Mouse (Mus musculus) intestine, embryonic 15.5 days (tissue): Measurements from ENCODE around the gene Acss1. TPM values are rescaled to one million over a fixed set of nuclear protein-coding genes. Genes with fewer than 3 reads are reported as not detected.

Experiments used
- ATAC-seq: fragments of 200-750 bp; cut with Nextera tagmentation; 2 replicates; pipeline ENCODE4 v1.8.0; 2017; ENCODE audit warnings: moderate TSS enrichment, moderate library complexity
- H3K27ac ChIP-seq: fragments of 300-500 bp; sonication (generic); 2 replicates; pipeline ENCODE4 v1.5.1; 2015; ENCODE audit warnings: mild to moderate bottlenecking, inconsistent platforms
- H3K27me3 ChIP-seq: fragments of 300-500 bp; sonication (generic); replicated peaks from 2 replicates; pipeline ENCODE4 v1.6.1; 2015; ENCODE audit warnings: inconsistent platforms
- H3K36me3 ChIP-seq: fragments of 300-500 bp; sonication (generic); 2 replicates; pipeline ENCODE4 v1.6.1; 2015; ENCODE audit warnings: inconsistent platforms
- H3K4me1 ChIP-seq: fragments of 300-500 bp; sonication (generic); replicated peaks from 2 replicates; pipeline ENCODE4 v1.6.1; 2015; ENCODE audit warnings: inconsistent platforms
- H3K4me2 ChIP-seq: fragments of 300-500 bp; sonication (generic); replicated peaks from 2 replicates; pipeline ENCODE4 v1.6.1; 2015; ENCODE audit warnings: mild to moderate bottlenecking, inconsistent platforms
- H3K4me3 ChIP-seq: fragments of 300-500 bp; sonication (generic); replicated peaks from 2 replicates; pipeline ENCODE4 v1.5.1; 2015; ENCODE audit warnings: inconsistent platforms
- H3K9ac ChIP-seq: fragments of 300-500 bp; sonication (generic); 2 replicates; pipeline ENCODE4 v1.6.1; 2015; ENCODE audit warnings: inconsistent platforms
- H3K9me3 ChIP-seq: fragments of 300-500 bp; sonication (generic); 2 replicates; pipeline ENCODE4 v1.6.1; 2016; ENCODE audit warnings: inconsistent platforms
- WGBS: fragments of 180-500 bp; shearing (Covaris S2); methylation state at CpG from one replicate; pipeline ENCODE4 v1.1.7; 2015; 5-methylcytosine and 5-hydroxymethylcytosine counted together
- polyA plus RNA-seq: library from polyadenylated mRNA; unstranded; fragments of >200 nt; fragmentation: Nextera tagmentation; extraction: Ambion mirVana; gene quantifications from 2 replicates; pipeline ENCODE4 v1.2.1, GENCODE M21; 2015

Gene Acss1
- polyA plus RNA-seq, 1 experiment from 2014 or later = 20.4 TPM

DNA sequence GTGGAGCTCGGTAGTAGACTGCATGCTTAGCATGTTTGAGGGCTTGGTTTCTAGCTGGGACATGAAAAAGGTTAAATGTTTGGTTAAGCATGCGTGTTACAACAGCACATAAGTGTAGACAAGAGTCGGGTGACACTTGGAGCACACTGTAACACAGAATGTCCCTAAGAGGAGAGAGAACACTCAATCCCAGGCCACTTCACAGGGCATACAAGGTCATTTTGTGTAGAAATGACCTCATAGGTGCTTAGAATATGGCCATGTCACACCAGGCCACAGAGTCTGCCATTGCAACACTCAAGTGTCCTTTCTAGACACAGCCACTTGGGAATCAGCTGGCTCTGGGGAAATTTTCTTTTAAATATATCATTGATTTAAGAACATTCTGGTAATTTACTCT, 44.3 kb downstream of the Acss1 start:
- 85% methylated on average over 3 of the region's 3 CpGs for WGBS
- Histone ChIP-seq H3K36me3 (no peaks in the 10 kb centered on the region), H3K4me3 (no peak overlapping the region), H3K4me2 (no peak overlapping the region), H3K27me3 (no peaks in the 10 kb centered on the region), H3K27ac (no peak overlapping the region), H3K9ac (no peak overlapping the region), H3K9me3 (no peaks in the 10 kb centered on the region), H3K4me1 (no peaks in the 10 kb centered on the region)
- ATAC-seq = no peak

DNA sequence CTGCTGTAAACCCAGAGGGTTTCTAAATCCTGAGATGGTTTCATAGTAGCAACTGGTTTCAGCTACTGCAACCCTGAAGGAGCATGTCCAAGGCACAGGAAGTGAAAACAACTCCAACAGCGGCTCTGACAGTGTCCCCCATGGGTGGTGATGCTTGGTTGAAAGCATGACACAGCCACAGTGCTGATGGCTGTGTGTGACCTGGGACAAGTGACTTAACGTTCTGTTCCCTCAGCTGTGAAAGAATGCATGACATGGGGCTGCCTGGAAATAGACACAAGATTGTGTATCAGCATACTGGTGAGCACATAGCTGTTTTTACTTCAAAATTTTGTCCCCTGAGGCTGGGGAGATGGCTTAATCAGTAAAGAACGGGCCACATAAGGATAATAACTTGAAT, 46.6 kb downstream of the Acss1 start:
- H3K4me3 ChIP-seq = no peak overlapping the region
- 64% methylated on average over 3 of the region's 3 CpGs for WGBS
- no peak overlapping the region for H3K27ac ChIP-seq
- no peaks in the 10 kb centered on the region for H3K36me3 ChIP-seq
- H3K4me2 ChIP-seq = no peak overlapping the region
- H3K4me1 ChIP-seq = no peaks in the 10 kb centered on the region
- ATAC-seq = no peak
- H3K9me3 ChIP-seq = no peaks in the 10 kb centered on the region
- no peaks in the 10 kb centered on the region for H3K27me3 ChIP-seq
- no peak overlapping the region for H3K9ac ChIP-seq

DNA sequence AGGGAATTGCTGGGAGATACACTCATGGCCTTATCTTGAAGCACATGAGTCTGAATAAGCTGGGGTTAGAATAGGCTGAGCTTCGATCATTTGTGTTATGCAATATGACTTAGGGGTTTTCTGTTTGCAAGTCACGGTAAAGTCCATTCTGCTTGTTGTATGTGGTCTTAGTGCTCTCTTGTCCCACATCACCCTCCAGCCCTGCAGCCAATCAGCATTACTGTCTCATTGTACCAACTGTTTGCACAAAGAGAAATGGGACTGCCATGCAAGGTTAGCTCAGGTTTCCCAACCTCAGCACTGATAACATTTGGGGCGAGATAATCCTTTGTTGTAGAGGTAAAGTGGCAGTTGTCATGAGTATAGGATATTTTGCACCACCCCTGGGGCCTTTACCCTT, 58.2 kb downstream of the Acss1 start:
- no peaks in the 10 kb centered on the region for H3K9me3 ChIP-seq
- no peak overlapping the region for H3K27ac ChIP-seq
- no peaks in the 10 kb centered on the region for H3K27me3 ChIP-seq
- H3K4me2 ChIP-seq = no peak overlapping the region
- H3K4me1 ChIP-seq = 0 out of 2 replicates have a peak, but pooled peaks cover 8% of the 10 kb centered on the region
- no peak overlapping the region for H3K9ac ChIP-seq
- WGBS = 71% methylated on average over 3 of the region's 3 CpGs
- no peaks in the 10 kb centered on the region for H3K36me3 ChIP-seq
- no peak for ATAC-seq
- H3K4me3 ChIP-seq = no peak overlapping the region

DNA sequence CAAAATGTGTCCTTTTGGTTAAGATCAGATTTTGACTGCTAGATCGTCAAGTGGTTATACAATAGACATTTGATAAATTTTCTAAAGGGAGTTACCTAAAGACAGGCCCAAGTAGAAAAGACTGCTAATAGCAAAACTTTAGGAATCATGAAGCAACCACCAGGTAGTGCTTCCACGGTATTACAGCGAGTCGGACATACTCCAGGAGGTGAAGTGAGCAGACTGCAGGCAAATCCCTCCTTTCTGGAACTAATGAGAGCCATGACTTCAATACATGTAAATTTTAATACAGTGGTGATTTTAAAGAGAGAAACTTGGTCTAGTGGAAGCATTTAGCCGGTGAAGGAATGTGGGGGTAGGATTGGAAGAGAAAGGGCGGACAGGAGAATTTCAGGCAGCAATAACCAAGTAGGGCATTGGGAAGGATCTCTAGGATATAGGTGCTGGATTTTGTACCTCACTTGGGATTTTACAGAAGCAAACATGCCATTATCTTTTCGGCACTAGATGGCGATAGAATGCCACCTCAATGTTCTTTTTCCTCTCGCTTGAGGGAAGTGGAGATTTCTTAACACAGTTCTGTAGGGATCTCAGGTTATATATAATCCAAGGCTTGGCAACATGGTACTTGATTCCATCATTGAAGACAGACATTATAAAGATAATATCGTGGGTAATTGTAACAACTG, 59.3 kb downstream of the Acss1 start:
- no peaks in the 10 kb centered on the region for H3K27me3 ChIP-seq
- peak overlapping the region; percentile 27; the same call in 1 of the 2 replicates for H3K27ac ChIP-seq
- WGBS = 2% methylated on average over 10 of the region's 10 CpGs
- H3K4me2 ChIP-seq = peak overlapping the region; percentile 79
- H3K36me3 ChIP-seq = no peaks in the 10 kb centered on the region
- H3K4me1 ChIP-seq = 0 out of 2 replicates have a peak, but pooled peaks cover 8% of the 10 kb centered on the region
- peak overlapping the region; percentile 74 for H3K9ac ChIP-seq
- peak; percentile 72 for ATAC-seq
- H3K4me3 ChIP-seq = peak overlapping the region; percentile 93
- H3K9me3 ChIP-seq = no peaks in the 10 kb centered on the region

DNA sequence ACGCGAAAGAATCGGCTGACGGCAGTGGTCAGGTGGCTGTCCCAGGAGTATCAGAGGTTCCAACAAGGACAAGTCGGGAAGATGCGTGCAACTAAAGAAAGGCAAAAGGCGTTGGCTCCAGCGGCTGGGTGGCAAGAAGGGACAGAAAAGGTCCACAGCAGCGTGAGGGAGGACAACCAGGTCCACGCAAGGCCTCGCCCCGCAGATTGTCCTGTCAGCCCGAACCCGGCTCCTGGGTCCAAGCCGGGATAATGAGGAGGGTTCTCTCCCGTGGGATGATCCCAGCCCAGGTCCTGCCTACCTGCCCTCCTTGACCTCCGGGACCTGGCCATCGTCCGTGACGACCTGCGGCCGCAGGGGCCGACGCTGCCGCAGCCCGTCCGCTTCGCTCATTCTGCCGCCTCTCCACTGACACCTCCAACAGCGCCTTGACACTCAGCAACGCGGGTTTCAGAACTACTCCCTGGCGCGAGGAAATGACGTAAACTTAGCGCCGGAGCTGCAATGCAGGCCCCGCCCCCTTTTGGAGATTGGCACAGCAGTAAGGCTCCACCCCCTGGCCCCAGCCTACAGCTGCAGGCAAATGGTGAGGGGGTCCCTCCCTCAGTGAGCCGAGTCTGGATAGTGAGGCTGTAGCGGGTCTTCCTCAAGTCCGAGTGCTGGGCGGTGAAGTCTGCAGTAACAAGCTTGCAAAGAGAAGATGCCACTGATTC, 60.1 kb downstream of the Acss1 start, which contains the start of gene Apmap:
Gene Apmap (minus strand): TSS at position 481 of the 713 bp plus-strand sequence.
- under 1% methylated on average over 42 of the region's 42 CpGs for WGBS
- Histone ChIP-seq H3K27me3 (no peaks in the 10 kb centered on the region), H3K9ac (peak within 1 kb of the TSS; percentile 74), H3K9me3 (no peaks in the 10 kb centered on the region), H3K36me3 (no peaks in the 10 kb centered on the region), H3K4me1 (0 out of 2 replicates have a peak, but pooled peaks cover 8% of the 10 kb centered on the region), H3K4me3 (peak within 1 kb of the TSS; percentile 93), H3K27ac (peak within 1 kb of the TSS; percentile 27; the same call in 1 of the 2 replicates), H3K4me2 (peak within 1 kb of the TSS; percentile 79)
- peak; percentile 97 for ATAC-seq

DNA sequence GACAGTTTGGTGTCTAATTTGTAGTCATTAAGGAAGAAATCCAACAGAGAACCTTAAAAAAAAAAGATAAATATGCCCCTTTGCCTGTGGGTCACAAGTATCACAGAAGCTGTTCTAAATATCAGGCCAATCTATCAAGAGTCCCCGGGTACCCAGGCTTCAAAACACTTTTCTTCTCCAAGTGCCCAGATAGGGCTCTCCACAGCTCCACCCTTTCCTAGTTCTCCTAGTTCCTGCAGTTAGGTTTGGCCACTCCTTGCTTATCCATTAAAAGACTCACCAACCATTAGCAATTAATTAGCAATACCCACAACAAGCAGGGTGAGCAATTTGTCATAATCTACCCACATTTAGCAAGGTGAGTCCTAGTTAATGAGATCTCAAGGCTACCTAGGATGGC, 61.2 kb downstream of the Acss1 start:
- peak overlapping the region; percentile 79; the same call in 1 of the 2 replicates for H3K4me2 ChIP-seq
- WGBS = 47% methylated on average over 1 of the region's 1 CpGs
- no peak overlapping the region for H3K9ac ChIP-seq
- no peaks in the 10 kb centered on the region for H3K9me3 ChIP-seq
- H3K27me3 ChIP-seq = no peaks in the 10 kb centered on the region
- H3K27ac ChIP-seq = no peak overlapping the region
- no peak overlapping the region for H3K4me3 ChIP-seq
- ATAC-seq = no peak
- H3K36me3 ChIP-seq = no peaks in the 10 kb centered on the region
- H3K4me1 ChIP-seq = 0 out of 2 replicates have a peak, but pooled peaks cover 8% of the 10 kb centered on the region

DNA sequence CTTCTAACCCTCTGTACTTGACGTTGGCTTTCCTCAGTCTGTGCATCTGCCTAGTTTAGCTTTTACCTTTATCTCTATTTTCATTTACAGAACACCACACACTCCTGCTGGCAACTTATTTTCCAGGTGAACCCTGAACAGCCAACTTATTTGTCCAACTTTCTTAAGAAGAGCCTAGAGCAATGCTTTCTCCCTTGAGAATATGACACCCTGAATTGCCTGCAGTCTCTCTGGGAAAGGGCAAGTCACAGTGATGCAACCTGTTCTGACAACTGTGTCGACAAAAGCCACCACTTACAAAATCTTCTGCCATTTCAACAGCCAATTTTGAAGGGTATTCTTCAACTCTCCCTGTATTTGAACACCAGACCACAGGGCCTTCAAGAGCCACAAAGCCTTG, 63.5 kb downstream of the Acss1 start:
- Histone ChIP-seq H3K4me2 (no peak overlapping the region), H3K27me3 (no peaks in the 10 kb centered on the region), H3K36me3 (no peaks in the 10 kb centered on the region), H3K4me3 (no peak overlapping the region), H3K9ac (no peak overlapping the region), H3K27ac (no peak overlapping the region), H3K4me1 (0 out of 2 replicates have a peak, but pooled peaks cover 8% of the 10 kb centered on the region), H3K9me3 (no peaks in the 10 kb centered on the region)
- WGBS = 75% methylated on average over 2 of the region's 2 CpGs
- no peak for ATAC-seq

DNA sequence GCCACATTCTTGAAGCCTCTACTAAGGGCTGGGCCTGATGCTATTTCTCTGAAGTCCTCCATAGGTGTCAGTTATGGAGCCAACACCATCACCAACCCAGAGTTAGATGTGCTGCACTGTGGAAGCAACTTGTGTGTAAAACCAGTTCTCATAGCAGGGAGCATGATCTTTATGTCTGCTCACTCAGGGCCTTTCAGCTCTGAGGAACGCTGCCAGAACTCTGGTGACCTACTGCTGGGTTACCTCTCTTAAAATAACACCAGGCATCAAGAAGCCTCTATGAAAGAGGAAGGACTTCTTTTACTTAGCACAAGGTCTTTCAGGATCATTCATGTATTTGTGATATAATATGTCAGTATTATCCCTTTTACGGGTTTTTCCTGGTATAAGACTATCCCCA, 66.1 kb downstream of the Acss1 start:
- no peak for ATAC-seq

DNA sequence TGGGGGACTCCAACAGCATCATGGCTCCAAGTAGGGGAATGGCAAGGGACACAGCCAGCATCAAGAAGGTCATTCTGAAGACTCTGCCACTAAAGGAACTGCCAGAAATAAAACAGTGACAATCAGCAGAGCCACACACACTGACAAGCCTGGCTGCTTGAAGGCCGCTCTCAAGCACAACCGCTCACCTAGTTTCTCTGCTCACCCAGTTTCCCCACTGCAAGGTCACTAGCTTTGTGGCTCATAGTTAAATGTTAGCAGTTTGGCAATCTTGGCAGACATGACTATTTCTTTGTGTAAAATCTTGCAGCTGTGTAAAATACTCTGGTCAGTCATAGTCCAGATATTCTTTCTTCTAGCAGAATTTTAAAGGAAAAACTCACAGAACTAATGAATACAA, 68.0 kb downstream of the Acss1 start:
- no peaks in the 10 kb centered on the region for H3K9me3 ChIP-seq
- no peak overlapping the region for H3K4me3 ChIP-seq
- 87% methylated on average over 2 of the region's 2 CpGs for WGBS
- H3K4me2 ChIP-seq = no peak overlapping the region
- no peak for ATAC-seq
- no peak overlapping the region for H3K27ac ChIP-seq
- H3K27me3 ChIP-seq = no peaks in the 10 kb centered on the region
- no peaks in the 10 kb centered on the region for H3K36me3 ChIP-seq
- no peak overlapping the region for H3K9ac ChIP-seq
- H3K4me1 ChIP-seq = no peaks in the 10 kb centered on the region

More for the DNA sequence above, 66.1 kb downstream of the Acss1 start:
- 0 out of 2 replicates have a peak, but pooled peaks cover 1% of the 10 kb centered on the region for H3K4me1 ChIP-seq
- H3K9me3 ChIP-seq = no peaks in the 10 kb centered on the region
- no peak overlapping the region for H3K9ac ChIP-seq
- H3K36me3 ChIP-seq = no peaks in the 10 kb centered on the region
- H3K4me2 ChIP-seq = no peak overlapping the region
- no peak overlapping the region for H3K27ac ChIP-seq
- no peak overlapping the region for H3K4me3 ChIP-seq
- WGBS = 93% methylated on average over 2 of the region's 2 CpGs
- H3K27me3 ChIP-seq = no peaks in the 10 kb centered on the region

DNA sequence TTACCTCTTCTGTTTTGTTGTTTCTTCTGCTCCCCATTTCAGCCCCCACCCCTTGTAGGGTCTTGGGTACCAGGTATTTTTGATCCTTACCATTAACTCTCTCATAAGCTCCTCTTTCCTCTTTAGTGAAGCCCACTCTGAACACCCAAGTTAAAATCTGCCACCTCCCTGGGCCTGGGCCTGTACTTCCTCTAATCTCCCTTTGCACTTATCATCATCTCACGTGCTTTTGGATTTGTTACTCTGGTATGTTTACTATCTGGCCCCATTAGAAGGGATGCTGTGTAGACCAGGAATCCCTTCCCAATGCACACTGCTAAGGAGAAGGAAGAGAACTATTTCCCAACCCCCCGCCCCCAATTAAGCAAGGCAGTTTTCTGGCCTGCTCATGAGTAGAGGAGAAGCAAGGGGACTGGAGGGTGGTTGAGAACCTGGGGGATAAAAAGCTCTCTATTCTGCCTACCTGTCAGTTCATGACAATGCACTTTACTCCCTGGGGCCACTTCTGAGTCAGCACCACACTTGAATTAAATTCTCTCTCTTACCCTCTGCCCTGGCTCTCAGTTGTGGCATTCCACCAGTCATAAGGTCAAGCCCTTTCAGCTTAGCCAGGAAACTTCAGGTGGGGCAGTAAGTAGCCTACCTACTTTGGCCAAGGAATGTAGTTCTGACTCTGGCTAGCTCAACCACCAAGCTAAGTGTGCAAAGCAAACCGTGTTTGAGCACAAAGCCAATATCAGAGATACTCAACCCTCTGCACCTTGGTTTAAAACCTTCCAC, 72.7 kb downstream of the Acss1 start:
- no peaks in the 10 kb centered on the region for H3K27me3 ChIP-seq
- no peak overlapping the region for H3K4me3 ChIP-seq
- no peak overlapping the region for H3K4me2 ChIP-seq
- H3K9me3 ChIP-seq = no peaks in the 10 kb centered on the region
- H3K9ac ChIP-seq = no peak overlapping the region
- WGBS = 85% methylated on average over 3 of the region's 3 CpGs
- H3K27ac ChIP-seq = no peak overlapping the region
- ATAC-seq = no peak
- no peaks in the 10 kb centered on the region for H3K4me1 ChIP-seq
- no peaks in the 10 kb centered on the region for H3K36me3 ChIP-seq

DNA sequence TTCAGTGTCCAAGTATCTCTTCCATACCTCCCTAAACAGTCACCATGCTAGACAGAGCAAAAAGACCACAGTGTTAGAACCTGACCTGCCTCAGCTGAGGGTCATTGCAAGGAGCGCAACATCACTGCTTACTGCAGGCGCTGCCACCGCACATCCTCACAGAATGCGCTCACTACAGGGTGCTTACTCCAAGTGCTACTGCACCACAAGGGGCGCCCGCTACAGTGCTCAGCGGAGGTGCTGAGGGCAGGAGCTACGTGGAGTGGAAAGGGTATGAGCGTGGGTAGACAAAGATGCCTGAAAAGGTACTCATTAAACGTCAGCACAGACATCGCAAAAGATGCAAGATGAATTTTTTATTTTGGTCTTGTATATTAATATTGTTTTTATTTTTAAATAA, 79.2 kb downstream of the Acss1 start:
- Histone ChIP-seq H3K4me3 (no peak overlapping the region), H3K4me2 (no peak overlapping the region), H3K27ac (no peak overlapping the region), H3K36me3 (0 out of 2 replicates have a peak, but pooled peaks cover 7% of the 10 kb centered on the region), H3K9me3 (no peaks in the 10 kb centered on the region), H3K4me1 (no peaks in the 10 kb centered on the region), H3K27me3 (no peaks in the 10 kb centered on the region), H3K9ac (no peak overlapping the region)
- ATAC-seq = no peak
- 80% methylated on average over 11 of the region's 11 CpGs for WGBS

DNA sequence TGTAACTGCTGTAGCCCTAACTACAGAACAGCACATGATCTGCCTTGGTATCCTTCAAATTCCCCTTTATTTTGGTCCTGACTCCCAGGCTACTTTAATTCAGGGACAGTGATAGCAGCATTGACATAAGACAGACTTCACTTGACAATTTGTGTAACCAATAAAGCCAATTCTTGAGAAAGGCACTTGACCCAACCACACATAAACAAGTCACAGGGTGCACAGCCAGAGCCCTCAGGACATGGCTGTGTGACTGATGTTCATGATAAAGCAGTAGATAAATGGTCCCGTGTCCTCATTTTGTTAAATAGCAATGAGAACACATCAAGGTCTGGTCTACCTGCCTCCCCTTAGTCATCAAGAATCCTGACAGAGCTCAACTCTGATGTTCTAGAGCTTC, 88.7 kb downstream of the Acss1 start:
- H3K4me2 ChIP-seq = no peak overlapping the region
- no peak overlapping the region for H3K9ac ChIP-seq
- H3K4me1 ChIP-seq = no peaks in the 10 kb centered on the region
- no peaks in the 10 kb centered on the region for H3K9me3 ChIP-seq
- 61% methylated on average over 1 of the region's 1 CpGs for WGBS
- no peaks in the 10 kb centered on the region for H3K27me3 ChIP-seq
- no peak overlapping the region for H3K4me3 ChIP-seq
- no peak for ATAC-seq
- no peak overlapping the region for H3K27ac ChIP-seq
- no peaks in the 10 kb centered on the region for H3K36me3 ChIP-seq
